Mouse (Mus musculus) naive thymus-derived CD4-positive, alpha-beta T cell, adult 2 months (primary cell): ENCODE data around the gene Nek9.

Experiments
- DNase-seq: peaks from one replicate; pipeline ENCODE4 v3.0.0-alpha.2; 2011; ENCODE audit warnings: low read depth

Gene Nek9

GRCm38 (mm10) chr12:85339243-85339729, at the start of gene Nek9:
Gene Nek9 (minus strand): TSS chr12:85339362.
- peak; percentile 97 for DNase-seq

- no peak for DNase-seq
These were observed 46.8 kb upstream of the Nek9 start for GRCm38 (mm10) chr12:85385995-85386375.

GRCm38 (mm10) chr12:85385329-85385994, 46.3 kb upstream of the Nek9 start:
- DNase-seq = no peak

GRCm38 (mm10) chr12:85382761-85383680, 43.9 kb upstream of the Nek9 start:
- peak; percentile 28 for DNase-seq

GRCm38 (mm10) chr12:85381570-85381969, 42.4 kb upstream of the Nek9 start:
- DNase-seq = no peak

DNA sequence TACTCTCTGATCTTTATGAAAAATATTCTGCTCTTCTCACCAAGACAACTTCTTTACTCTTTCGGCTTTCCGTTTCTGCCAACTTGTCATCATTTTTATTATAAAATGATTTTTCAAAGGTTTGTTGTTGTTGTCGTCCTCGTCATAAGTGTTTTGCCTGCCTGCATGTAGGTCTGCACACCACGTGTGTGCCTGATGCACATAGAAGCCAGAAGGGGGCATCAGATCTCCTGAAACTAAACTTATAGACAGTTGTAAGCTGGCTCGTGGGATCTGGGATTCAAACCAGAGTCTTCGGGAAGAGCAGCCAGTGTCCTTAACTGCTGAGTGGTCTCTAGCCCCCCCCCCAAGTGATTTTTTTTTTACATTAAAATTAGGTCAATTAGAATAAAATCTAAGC, 41.8 kb upstream of the Nek9 start:
- DNase-seq = no peak

- DNase-seq = no peak
These were observed 41.1 kb upstream of the Nek9 start for GRCm38 (mm10) chr12:85380308-85380707.

DNA sequence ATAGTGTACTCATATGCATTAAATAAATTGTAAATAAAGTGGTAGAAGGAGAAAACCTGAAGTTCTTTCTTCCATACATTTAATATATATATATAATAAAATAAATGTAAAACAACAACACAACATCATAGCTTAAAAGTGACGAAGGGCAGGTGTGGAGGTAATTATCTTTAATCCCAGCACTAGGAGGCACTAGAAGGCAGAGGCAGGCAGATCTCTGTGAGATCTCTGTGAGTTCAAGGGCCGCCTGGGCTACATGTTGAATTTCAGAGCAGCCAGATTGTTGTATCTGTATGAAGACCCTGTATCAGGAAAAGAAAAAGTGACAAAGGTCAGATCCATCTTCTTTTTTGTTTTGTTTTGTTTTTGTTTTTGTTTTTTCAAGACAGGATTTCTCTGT, 39.1 kb upstream of the Nek9 start:
- DNase-seq = peak; percentile 57

GRCm38 (mm10) chr12:85374561-85375272, 35.6 kb upstream of the Nek9 start, which contains the start of gene Tmed10:
Gene Tmed10 (minus strand): TSS chr12:85374847.
- DNase-seq = peak; percentile 93

DNA sequence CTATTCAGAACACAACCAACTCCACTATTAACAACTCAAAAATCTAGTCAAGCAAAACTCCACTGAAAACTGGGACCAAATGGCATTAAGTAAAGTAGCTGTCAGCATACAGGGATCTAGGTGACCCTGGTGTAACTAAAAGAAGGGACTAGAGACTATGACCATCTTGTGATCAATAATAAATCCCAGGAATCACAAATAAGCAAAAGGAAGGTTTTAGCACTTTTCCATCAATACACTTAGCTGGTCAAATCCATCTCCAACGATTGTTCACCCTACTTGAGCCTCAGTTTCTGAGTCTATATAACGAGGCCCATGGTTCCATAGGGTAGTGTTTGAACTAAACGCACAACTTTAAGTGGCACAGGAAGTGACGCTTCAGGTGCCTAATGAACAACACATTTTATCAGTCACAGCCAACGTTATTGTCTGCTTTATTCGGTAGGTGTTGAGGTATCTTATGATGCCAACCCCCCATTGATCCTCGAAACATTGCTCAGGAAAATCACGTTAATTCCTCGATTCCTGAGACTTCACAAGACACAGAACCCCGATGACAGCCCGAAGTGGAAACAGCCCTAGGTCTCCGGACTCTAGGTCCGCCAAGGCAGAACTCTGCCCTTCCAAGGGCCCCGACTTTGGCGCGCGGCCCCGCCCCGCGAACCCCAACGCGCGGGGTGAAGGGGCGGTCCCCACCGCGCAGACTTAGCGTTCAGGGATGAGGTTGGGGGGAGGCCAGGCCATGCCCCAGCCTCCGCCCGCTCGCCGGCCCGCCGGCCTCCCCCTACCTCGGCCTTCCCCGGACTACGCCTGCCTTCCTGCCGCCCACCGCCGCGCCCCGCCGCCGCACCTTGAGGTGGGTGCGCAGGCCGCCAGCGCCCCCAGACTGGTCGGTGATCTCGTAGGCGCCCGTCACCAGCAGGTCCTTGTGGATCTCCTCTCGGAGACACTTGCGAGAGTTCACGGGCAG, 34.7 kb upstream of the Nek9 start:
- peak; percentile 83 for DNase-seq

DNA sequence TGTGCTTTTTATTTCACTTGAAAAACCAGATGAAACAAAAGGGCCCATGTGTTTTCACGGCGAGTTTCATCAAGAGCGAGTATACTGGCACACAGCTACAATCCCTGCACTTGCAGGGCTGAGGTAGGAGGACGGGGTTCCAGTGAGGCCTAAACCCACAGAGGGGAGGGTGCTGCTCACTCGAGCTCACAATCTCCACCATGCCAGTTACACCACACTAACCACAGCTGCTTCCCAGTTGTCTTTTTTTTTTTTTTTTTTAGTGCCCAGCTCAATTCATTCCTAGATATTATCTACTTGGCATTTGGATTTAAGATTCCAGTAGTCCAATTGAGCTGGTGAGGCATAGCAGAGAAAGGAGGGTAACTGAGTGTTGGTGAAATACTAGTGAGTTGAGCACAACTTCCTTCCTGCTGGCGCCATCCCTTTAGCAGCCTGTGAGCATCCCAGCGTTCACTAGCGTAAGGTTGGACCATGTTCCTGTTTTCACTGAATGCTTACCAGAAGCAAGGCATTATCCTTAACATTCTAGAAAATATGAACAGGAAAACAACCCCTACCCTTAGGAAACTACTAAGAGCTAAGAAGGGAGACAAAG, 33.0 kb upstream of the Nek9 start:
- DNase-seq = peak; percentile 35

GRCm38 (mm10) chr12:85368441-85369063, 29.4 kb upstream of the Nek9 start:
- DNase-seq = no peak

DNA sequence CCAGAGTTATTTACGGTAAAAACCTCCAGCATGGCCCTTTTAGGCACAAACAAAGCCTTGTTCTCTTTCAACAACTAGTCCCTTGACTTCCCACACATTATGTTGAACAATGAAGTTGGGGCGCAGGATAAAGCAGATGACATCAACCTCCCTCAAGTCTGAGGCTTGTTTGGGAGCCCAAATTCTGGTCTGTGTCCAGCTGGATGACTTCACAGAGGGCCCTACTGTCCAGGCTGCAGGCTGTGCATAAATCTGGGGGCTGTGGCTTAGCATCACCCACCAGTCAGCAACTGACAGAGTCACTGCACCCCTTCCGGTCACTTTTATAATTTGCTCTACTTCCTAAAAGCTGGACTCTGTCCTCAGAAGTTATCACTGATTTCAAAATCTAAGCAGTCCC, 27.1 kb upstream of the Nek9 start:
- no peak for DNase-seq

DNA sequence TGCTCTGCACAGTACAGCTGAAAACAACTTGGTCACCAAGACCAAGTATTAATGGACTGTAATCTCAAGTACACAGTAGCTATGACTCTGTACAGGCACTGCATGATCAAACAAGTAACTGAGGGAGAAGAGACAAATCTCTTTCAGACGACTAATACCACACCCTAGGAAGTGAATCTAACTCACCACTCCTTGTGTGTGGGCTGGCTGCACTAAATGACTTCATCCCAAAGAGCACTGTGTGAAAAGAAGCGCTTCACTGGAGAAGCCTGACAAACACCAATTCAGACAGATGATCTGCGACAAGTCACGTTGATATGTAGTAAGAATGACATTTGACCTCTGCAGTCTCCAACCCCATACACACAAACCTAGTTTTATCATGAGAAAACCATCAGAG, 23.3 kb upstream of the Nek9 start:
- DNase-seq = no peak

DNA sequence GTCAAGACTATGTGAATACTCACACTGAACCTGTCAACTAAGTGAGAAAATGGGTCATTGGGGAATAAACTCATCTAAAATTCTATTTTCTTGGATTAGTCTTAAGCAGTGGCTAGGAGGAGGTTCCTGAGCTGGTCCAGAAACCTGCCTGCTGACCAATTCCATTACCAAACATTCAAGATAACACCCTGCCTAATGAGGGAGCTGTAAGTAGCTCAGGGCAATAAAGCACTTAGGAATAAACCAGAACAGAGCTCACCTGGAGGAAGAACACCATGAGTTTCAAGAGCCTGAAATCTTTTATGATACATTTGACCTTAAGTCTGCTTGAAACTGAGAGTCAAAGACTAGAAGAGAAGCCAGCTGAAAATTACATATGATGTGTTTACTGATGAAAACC, 22.4 kb upstream of the Nek9 start:
- no peak for DNase-seq

- DNase-seq = no peak
These were observed 22.0 kb upstream of the Nek9 start for GRCm38 (mm10) chr12:85361165-85361564.

DNA sequence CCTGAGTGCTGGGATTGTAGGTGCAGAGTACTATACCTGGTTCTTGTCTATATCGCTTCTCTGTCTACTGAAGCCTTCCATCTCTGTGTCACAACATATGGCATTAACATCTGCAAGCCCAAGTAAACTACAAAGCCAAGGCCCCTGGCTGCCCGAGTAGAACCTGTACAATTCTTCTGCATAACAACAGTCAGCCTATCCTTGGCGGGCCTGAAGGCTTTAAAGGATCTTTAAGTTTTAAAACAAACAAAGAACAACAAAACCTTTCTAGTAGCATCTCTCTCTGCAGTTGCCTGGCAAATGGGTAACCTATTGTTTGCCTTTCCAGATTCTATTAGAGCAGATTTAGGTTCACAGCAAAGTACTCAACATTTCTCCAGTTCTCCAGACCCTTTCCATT, 14.9 kb upstream of the Nek9 start:
- no peak for DNase-seq

- DNase-seq = no peak
These were observed 11.5 kb upstream of the Nek9 start for GRCm38 (mm10) chr12:85350407-85351232.

DNA sequence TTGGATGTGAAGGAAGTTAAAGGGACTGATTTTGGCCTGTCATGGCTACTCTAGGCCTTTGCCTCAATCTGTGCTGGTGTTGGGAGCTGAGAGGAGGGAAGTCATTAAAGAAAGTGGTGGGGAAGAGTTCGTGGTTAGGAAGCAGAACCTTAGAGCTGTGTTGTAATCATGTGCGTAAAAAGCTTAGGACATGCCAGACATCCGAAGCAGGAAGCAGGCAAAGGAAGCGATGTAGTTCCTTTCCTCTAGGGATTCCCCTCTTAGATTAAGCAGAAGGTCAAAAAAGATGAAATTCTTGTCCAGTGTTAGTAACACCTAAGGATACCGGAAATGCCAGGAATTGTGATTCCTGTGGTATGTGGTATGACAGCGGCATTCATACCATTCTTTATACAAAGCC, 9.2 kb upstream of the Nek9 start:
- no peak for DNase-seq

DNA sequence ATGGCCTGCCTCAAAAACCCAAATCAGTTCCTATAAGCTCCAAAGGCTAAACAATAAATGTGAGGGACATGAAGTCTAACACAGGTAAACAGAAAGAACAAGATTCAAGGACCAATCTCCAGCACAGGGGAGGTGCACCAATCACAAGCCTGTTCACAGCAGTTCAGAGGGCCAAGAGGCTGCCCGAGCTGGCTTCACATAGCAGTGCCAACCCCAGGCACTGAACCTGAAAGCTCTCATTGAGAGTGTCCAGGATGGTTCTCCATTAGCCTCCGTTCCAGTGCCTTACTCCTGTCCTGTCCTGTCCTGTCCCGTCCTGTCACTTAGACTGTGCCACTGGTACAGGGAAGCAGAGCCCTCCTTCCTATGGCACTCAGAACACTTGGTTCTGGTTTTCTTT, 8.0 kb upstream of the Nek9 start:
- DNase-seq = no peak
